Mouse (Mus musculus) heart, postnatal 0 days (tissue): ENCODE measurements around the gene Dbn1.

Experiments used
- CTCF ChIP-seq: IDR thresholded peaks from 2 replicates; pipeline ENCODE4 v1.5.1; 2016; ENCODE audit warnings: antibody characterized with exemption, control low read depth, low read depth
- EP300 ChIP-seq: IDR thresholded peaks from 2 replicates; pipeline ENCODE4 v1.6.1; 2016; ENCODE audit warnings: antibody characterized with exemption, low read depth

- TF ChIP-seq CTCF (peak; percentile 68), EP300 (no peak)
Measured at GRCm38 (mm10) chr13:55468851-55469560, 18.9 kb downstream of the Dbn1 start.
